Mouse (Mus musculus): ENCODE data around the gene Nucks1.
A peak's percentile ranks its signal among the peaks of the same experiment; 100 is the strongest.

Nucks1 gene

GRCm38 (mm10) chr1:131965818-131966217 lies 55.5 kb downstream of the Nucks1 start:
- DNase-seq (ENCODE audit: low spot score in 2 of 2) = no peak

DNA sequence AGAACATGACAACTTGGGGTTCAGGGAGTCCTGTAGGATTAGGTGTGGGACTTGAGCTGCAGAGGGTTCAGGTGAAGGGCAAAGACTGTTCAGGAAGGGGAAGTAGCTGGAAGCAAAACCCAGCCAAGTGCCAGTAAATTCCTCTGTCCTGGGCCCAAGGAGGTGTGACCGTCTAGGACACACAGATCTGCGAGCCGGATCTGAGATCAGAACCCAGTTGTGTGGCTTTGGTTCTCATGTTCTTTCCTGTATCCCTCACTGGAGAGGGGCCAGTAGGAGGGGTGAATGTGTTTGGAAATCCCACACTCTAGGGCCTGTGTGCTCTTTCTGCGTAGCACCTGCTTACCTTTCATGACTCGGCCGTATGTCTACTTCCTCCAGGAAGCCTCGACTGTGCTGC lies 57.0 kb downstream of the Nucks1 start:
- no peak for DNase-seq (ENCODE audit: low spot score in 2 of 2)

GRCm38 (mm10) chr1:131968556-131968955 lies 58.2 kb downstream of the Nucks1 start:
- DNase-seq (ENCODE audit: low spot score in 2 of 2) = no peak

- no peak for DNase-seq (ENCODE audit: low spot score in 2 of 2)
Measured at GRCm38 (mm10) chr1:131968983-131969382, 58.6 kb downstream of the Nucks1 start.

DNA sequence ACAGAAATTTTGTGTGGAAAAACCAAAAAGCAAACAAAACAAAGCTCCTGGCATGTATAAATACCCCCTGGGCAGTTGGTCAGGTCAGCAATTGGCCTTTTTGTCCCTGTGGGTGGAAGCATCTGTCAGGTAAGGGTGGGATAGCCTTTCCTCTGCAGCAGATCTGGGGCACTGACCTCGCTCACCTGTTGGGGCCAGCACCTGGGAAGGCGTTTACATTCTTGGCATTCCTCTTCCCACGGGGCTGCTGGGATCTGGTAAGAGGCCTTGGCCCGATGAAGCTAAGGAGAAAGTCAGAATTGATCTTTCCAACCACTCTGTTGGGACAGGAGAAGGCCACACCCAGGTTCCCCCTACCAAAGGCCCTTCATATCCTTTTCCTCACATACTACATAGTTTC lies 59.5 kb downstream of the Nucks1 start:
- no peak for DNase-seq (ENCODE audit: low spot score in 2 of 2)

GRCm38 (mm10) chr1:131970322-131970660 lies 60.0 kb downstream of the Nucks1 start:
- DNase-seq (ENCODE audit: low spot score in 2 of 2) = no peak

GRCm38 (mm10) chr1:131970661-131971520 lies 60.6 kb downstream of the Nucks1 start:
- DNase-seq (ENCODE audit: low spot score in 2 of 2) = no peak

- no peak for DNase-seq (ENCODE audit: low spot score in 2 of 2)
Measured at GRCm38 (mm10) chr1:131971771-131972497, 61.6 kb downstream of the Nucks1 start.

DNA sequence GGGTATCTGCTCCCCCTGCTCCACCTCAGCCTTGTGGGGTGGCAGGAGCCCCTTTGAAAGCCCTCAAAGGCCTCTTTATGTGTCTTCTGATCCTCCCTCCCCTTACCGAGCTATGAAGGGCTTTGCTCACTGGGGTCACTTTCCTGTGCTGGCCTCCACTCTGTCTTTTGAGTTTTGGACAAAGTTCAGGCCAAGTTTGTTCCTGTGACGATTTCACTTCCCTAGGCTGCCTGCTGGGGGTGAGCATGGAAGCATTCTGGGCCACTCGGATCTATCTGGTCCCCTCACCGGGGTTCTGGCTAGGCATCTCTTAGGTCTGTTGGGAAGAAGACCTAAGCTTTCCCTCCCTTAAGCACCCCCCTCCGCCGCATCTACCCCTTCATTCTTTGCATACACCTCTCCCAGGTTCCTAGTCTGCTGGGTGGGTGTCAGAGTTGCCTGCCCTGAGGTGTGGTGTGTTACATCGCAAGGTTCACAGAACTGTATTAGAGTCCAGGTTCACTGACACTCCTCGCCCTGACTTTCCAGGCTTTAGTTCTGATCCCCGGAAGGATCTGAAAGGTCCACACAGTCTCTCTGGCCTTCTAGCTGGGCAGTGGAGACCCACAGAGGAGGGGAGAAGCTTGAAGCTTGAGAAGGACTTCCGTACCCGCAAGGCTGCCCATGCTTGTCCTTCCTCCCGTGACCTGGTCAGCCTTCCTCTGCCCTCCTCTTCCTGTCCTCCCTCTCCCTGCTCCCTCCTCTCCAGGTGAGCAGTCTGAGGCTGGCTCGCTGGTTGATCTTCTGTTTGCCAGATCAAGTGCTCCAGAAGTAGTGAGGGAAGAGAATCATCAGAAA lies 62.4 kb downstream of the Nucks1 start:
- DNase-seq (ENCODE audit: low spot score in 2 of 2) = no peak

DNA sequence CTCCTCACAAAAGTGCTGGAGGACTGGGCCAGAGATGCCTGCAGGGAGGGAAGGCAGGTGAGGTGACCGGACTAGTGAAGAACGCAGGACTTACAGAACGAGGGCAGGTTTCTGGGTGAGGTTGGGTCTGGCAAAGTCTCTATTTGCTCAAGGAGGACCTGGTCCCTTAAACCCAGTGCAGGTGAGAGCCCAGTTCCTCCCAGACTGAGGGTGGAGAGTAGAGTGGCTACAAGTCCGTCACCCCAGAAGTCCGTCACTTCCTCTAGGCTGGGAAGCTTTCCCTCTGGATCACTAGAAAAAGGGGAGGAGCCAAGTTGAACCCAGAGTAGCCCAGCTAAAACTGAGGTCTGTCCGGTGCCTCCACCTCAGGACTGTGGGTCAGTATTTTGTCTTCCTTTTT lies 63.7 kb downstream of the Nucks1 start:
- no peak for DNase-seq (ENCODE audit: low spot score in 2 of 2)

- DNase-seq (ENCODE audit: low spot score in 2 of 2) = no peak
Measured at GRCm38 (mm10) chr1:131976886-131977285, 66.6 kb downstream of the Nucks1 start.

GRCm38 (mm10) chr1:131980471-131980870 lies 70.1 kb downstream of the Nucks1 start:
- DNase-seq (ENCODE audit: low spot score in 2 of 2) = no peak

DNA sequence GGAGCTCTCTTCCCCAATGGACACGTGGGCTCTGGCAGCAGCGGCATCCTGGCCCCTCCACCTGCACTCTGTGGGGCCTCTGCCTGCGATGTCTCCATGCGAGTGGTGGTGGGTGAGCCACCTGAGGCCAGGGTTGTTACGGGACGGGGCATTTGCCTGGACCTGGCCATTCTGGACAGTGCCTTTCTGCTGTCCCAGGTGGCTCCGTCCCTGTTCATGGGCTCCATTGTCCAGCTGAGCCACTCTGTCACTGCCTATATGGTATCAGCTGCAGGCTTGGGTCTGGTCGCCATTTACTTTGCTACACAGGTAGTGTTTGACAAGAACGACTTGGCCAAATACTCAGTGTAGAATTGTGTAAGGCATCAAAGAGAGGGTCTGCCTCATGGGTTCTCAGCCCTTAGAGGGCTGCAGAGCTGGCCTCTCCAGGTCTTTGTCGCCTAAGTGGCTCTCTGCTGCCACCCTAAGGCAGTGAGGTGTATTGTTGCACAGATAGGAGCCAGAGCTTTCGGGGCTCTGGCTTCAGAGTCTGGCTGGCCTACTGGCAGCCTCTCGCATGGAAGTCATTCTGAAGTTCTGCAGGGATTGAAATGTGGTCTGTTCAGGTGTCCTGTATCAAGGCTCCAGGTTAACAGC lies 71.2 kb downstream of the Nucks1 start:
- peak; percentile 70 to 89 for DNase-seq (ENCODE audit: low spot score in 2 of 2)

DNA sequence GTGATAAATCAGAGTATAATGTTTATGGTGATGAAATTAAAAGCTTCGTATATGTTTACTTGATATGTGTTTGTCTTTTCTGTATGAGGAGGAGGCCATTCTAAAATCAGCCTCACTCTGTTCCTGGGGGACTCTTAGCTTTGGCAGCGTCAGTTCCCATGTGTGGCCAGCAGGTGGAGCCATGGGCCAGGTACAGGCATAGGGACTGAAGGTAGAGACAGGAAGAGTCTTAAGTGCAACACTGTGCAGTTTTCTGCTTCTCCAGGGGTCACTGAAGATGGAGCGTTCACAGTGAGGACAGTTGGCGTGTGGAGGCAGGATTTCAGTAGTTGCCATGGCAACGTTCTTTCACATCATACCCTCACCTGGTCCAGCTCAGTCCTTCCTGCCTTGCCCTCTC lies 72.6 kb downstream of the Nucks1 start:
- DNase-seq (ENCODE audit: low spot score in 2 of 2) = peak; percentile 78 to 93

DNA sequence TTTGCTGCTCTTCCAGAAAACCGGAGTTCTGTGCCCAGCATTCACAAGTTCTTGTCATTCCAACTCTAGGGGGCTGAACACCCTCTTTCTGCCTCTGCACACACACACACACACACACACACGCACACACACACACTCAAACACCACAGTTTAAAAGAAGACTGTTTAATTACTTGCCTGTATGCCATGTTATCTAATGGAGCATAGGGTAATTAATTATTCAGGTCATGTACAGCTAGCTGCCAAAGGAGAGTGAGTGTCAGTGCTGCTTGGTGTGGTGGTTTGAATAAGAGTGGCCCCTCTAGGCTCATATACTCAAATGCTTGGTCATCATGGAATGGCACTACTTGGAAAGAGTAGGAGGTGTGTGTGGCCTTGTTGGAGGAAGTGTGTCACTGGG lies 73.5 kb downstream of the Nucks1 start:
- DNase-seq (ENCODE audit: low spot score in 2 of 2) = no peak

Measured in spleen, postnatal 4 days (tissue).